Mouse (Mus musculus): ENCODE data around the gene St13. TPM values are rescaled to one million over a fixed set of nuclear protein-coding genes. Genes with fewer than 3 reads are reported as not detected.

St13 gene
- total and polyA plus RNA-seq, 3 experiments = 192 to 646 (median 208) TPM

- Histone ChIP-seq H3K27me3 (replicated peaks) (no peaks in the 10 kb centered on the region), H3K27ac (ENCODE audit: insufficient read depth, low read depth) (no peak overlapping the region), H3K4me1 (ENCODE audit: control insufficient read depth in 1 of 2, insufficient read depth in 2 of 2) (no peaks in the 10 kb centered on the region), H3K4me2 (ENCODE audit: insufficient read depth, low read depth, poor library complexity, severe bottlenecking) (no peak overlapping the region), H3K9ac (ENCODE audit: insufficient read depth, low read depth) (no peak overlapping the region), H3K4me3 (replicated peaks in 1 of 3; ENCODE audit: low read depth in 2 of 3, low read length in 2 of 3, poor library complexity in 1 of 3) (no peak overlapping the region), H3K36me3 (replicated peaks in 1 of 2; ENCODE audit: control insufficient read depth in 1 of 2, insufficient read depth in 1 of 2, low read length in 1 of 2) (peaks cover 42 to 75% of the 10 kb centered on the region in 2 experiments), H3K79me2 (replicated peaks; ENCODE audit: control insufficient read depth, extremely low read depth, insufficient read depth, poor library complexity, severe bottlenecking) (no peaks in the 10 kb centered on the region), H3K9me3 (replicated peaks; ENCODE audit: low read length) (no peaks in the 10 kb centered on the region)
- in situ Hi-C loops (cut with MboI; ENCODE audit: low pct_ligation_motif_present, low pct_unique_long_range_greater_than_20kb, low sequenced_read_pairs) (no loop called here), dilution Hi-C loops (cut with MboI; ENCODE audit: extremely low pct_ligation_motif_present, extremely low pct_unique_long_range_greater_than_20kb, low sequenced_read_pairs) (no loop called here)
- peak; percentile 63 for DNase-seq (ENCODE audit: extremely low read depth)
- peak; percentile 81 for TF ChIP-seq RAD21 (IDR thresholded peaks at IDR 0.05; ENCODE audit: low read depth, low read length)
- TF ChIP-seq MEF2A (IDR thresholded peaks at IDR 0.05; ENCODE audit: borderline replicate concordance, low read depth, low read length) = no peak
- peak; percentile 72 to 87 for TF ChIP-seq CTCF (conservative IDR thresholded peaks at IDR 0.05 in 1 of 2, IDR thresholded peaks at IDR 0.05 in 1 of 2; ENCODE audit: low read depth in 2 of 2, low read length in 2 of 2)
- TF ChIP-seq ZC3H11A (IDR thresholded peaks at IDR 0.05; ENCODE audit: low read depth, low read length) = peak; percentile 8; the same call in 1 of the 2 replicates
- TF ChIP-seq SMC3 (IDR thresholded peaks at IDR 0.05; ENCODE audit: low read depth, low read length) = peak; percentile 79
Observed at GRCm38 (mm10) chr15:81448463-81448862, 48.6 kb upstream of the St13 start.

- dilution Hi-C loops (cut with MboI; ENCODE audit: extremely low pct_ligation_motif_present, extremely low pct_unique_long_range_greater_than_20kb, low sequenced_read_pairs) = no loop called here
- TF ChIP-seq IRF4 (IDR thresholded peaks at IDR 0.05; ENCODE audit: low read depth, low read length) (no peak), USF2 (conservative IDR thresholded peaks at IDR 0.05; ENCODE audit: low read depth, low read length) (no peak), SIN3A (IDR thresholded peaks at IDR 0.05; ENCODE audit: low read length) (no peak), E2F4 (IDR thresholded peaks at IDR 0.05; ENCODE audit: insufficient replicate concordance, low read depth, low read length) (no peak), MXI1 (IDR thresholded peaks at IDR 0.05; ENCODE audit: low read depth, low read length) (no peak), ETS1 (conservative IDR thresholded peaks at IDR 0.05; ENCODE audit: low read depth, low read length) (no peak), NELFE (IDR thresholded peaks at IDR 0.05; ENCODE audit: low read depth, low read length) (no peak), TCF12 (IDR thresholded peaks at IDR 0.05; ENCODE audit: low read depth, low read length) (no peak), MAFK (IDR thresholded peaks at IDR 0.05; ENCODE audit: insufficient replicate concordance, low read length) (no peak), TBP (conservative IDR thresholded peaks at IDR 0.05; ENCODE audit: low read depth, low read length) (no peak), ZMIZ1 (IDR thresholded peaks at IDR 0.05; ENCODE audit: low read depth, low read length) (no peak)
- Histone ChIP-seq H3K9me3 (replicated peaks; ENCODE audit: low read length) (no peaks in the 10 kb centered on the region), H3K79me2 (replicated peaks; ENCODE audit: control insufficient read depth, extremely low read depth, insufficient read depth, poor library complexity, severe bottlenecking) (no peaks in the 10 kb centered on the region), H3K4me3 (replicated peaks in 1 of 3; ENCODE audit: low read depth in 2 of 3, low read length in 2 of 3, poor library complexity in 1 of 3) (no peak overlapping the region), H3K4me2 (ENCODE audit: insufficient read depth, low read depth, poor library complexity, severe bottlenecking) (no peak overlapping the region), H3K27ac (ENCODE audit: insufficient read depth, low read depth) (no peak overlapping the region), H3K27me3 (replicated peaks) (no peaks in the 10 kb centered on the region), H3K36me3 (replicated peaks in 1 of 2; ENCODE audit: control insufficient read depth in 1 of 2, insufficient read depth in 1 of 2, low read length in 1 of 2) (peaks cover 28 to 64% of the 10 kb centered on the region in 2 experiments), H3K4me1 (ENCODE audit: control insufficient read depth in 1 of 2, insufficient read depth in 2 of 2) (no peaks in the 10 kb centered on the region), H3K9ac (ENCODE audit: insufficient read depth, low read depth) (no peak overlapping the region)
- DNase-seq (ENCODE audit: extremely low read depth) = no peak
- in situ Hi-C loops (cut with MboI; ENCODE audit: low pct_ligation_motif_present, low pct_unique_long_range_greater_than_20kb, low sequenced_read_pairs) = no loop called here
Observed at GRCm38 (mm10) chr15:81439236-81439635, 39.4 kb upstream of the St13 start.

Data from CH12.LX (cell line).